Mouse (Mus musculus) common myeloid progenitor, adult 5-6 weeks (primary cell): Measurements from ENCODE around the gene Fam184b. TPM values are rescaled to one million over a fixed set of nuclear protein-coding genes. Genes with fewer than 3 reads are reported as not detected.
"Not testable (repeated sequence)": the region's sequence is repeated elsewhere in the genome, so short reads cannot be mapped to it uniquely, and the experiment has no call there.

Source experiments
- ATAC-seq: replicated peaks from 2 replicates; pipeline ENCODE4 v1.8.0; 2016; ENCODE audit warnings: low read depth, mild to moderate bottlenecking, moderate TSS enrichment, inconsistent platforms; ENCODE audit not compliant: poor library complexity, severe bottlenecking
- total RNA-seq: library from RNA; stranded (forward); fragments of 200-1000, 187-1606 nt; gene quantifications from 2 replicates; pipeline ENCODE4 v1.2.3, GENCODE M21; 2017

Gene Fam184b
- total RNA-seq, result 0.05 TPM in 1 of 2 replicates, not detected in the other

- peak; percentile 80 for ATAC-seq
Observed at GRCm38 (mm10) chr5:45638806-45639714, at the start of gene Fam184b. Gene Fam184b, minus strand, starts transcription at chr5:45639614.

GRCm38 (mm10) chr5:45689152-45689551 is 49.7 kb upstream of the Fam184b start:
- 0 out of 2 replicates have a peak, but pooled peaks have one; percentile 45 for ATAC-seq

- ATAC-seq, result no peak
Observed at GRCm38 (mm10) chr5:45686223-45686622, 46.8 kb upstream of the Fam184b start.

- no peak for ATAC-seq
Observed at GRCm38 (mm10) chr5:45685243-45685642, 45.8 kb upstream of the Fam184b start.

- no peak for ATAC-seq
Observed at GRCm38 (mm10) chr5:45683388-45683787, 44.0 kb upstream of the Fam184b start.

GRCm38 (mm10) chr5:45679955-45680354 is 40.5 kb upstream of the Fam184b start:
- no peak for ATAC-seq

GRCm38 (mm10) chr5:45677639-45678038 is 38.2 kb upstream of the Fam184b start:
- ATAC-seq, result peak; percentile 87

GRCm38 (mm10) chr5:45675032-45675431 is 35.6 kb upstream of the Fam184b start:
- ATAC-seq, result no peak

GRCm38 (mm10) chr5:45670894-45671494 is 31.6 kb upstream of the Fam184b start:
- ATAC-seq, result no peak

GRCm38 (mm10) chr5:45670280-45670670 is 30.9 kb upstream of the Fam184b start:
- ATAC-seq, result no peak

- peak; percentile 96 for ATAC-seq
Observed at GRCm38 (mm10) chr5:45669598-45670279, 30.3 kb upstream of the Fam184b start, which contains the start of gene Ncapg. Gene Ncapg, plus strand, starts transcription at chr5:45669919.

- no peak for ATAC-seq
Observed at GRCm38 (mm10) chr5:45669234-45669597, 29.8 kb upstream of the Fam184b start.

- peak; percentile 19 for ATAC-seq
Observed at GRCm38 (mm10) chr5:45668831-45669230, 29.4 kb upstream of the Fam184b start.

- ATAC-seq, result no peak
Observed at GRCm38 (mm10) chr5:45668324-45668723, 28.9 kb upstream of the Fam184b start.

GRCm38 (mm10) chr5:45658406-45658805 is 19.0 kb upstream of the Fam184b start:
- ATAC-seq, result not testable (repeated sequence)

- no peak for ATAC-seq
Observed at GRCm38 (mm10) chr5:45651026-45651703, 11.8 kb upstream of the Fam184b start.

GRCm38 (mm10) chr5:45639715-45640092 is 290 bp upstream of the Fam184b start:
- ATAC-seq, result no peak; the same call in 1 of the 2 replicates

- ATAC-seq, result no peak
Observed at GRCm38 (mm10) chr5:45638378-45638777, 1.0 kb downstream of the Fam184b start.

- no peak for ATAC-seq
Observed at GRCm38 (mm10) chr5:45629470-45629869, 9.9 kb downstream of the Fam184b start.

- no peak for ATAC-seq
Observed at GRCm38 (mm10) chr5:45627771-45628170, 11.6 kb downstream of the Fam184b start.
